Mouse (Mus musculus) liver, embryonic 15.5 days (tissue): ENCODE data around the gene Smad1. TPM values are rescaled to one million over a fixed set of nuclear protein-coding genes. Genes with fewer than 3 reads are reported as not detected.

ENCODE experiments used
- ATAC-seq: fragments of 200-750 bp; cut with Nextera tagmentation; 2 replicates; pipeline ENCODE4 v1.8.0; 2017; ENCODE audit warnings: moderate number of reproducible peaks, mild to moderate bottlenecking, moderate library complexity; ENCODE audit not compliant: insufficient read depth
- H3K27ac ChIP-seq: fragments of 300-500 bp; sonication (generic); replicated peaks from 2 replicates; pipeline ENCODE4 v1.5.1; 2015; ENCODE audit warnings: mild to moderate bottlenecking, inconsistent platforms
- H3K27me3 ChIP-seq: fragments of 300-500 bp; sonication (generic); 2 replicates; pipeline ENCODE4 v1.6.1; 2015; ENCODE audit warnings: mild to moderate bottlenecking, inconsistent platforms
- H3K36me3 ChIP-seq: fragments of 300-500 bp; sonication (generic); replicated peaks from 2 replicates; pipeline ENCODE4 v1.6.1; 2015; ENCODE audit warnings: moderate library complexity, mild to moderate bottlenecking, inconsistent platforms
- H3K4me1 ChIP-seq: fragments of 300-500 bp; sonication (generic); replicated peaks from 2 replicates; pipeline ENCODE4 v1.6.1; 2015; ENCODE audit warnings: inconsistent platforms
- H3K4me2 ChIP-seq: fragments of 300-500 bp; sonication (generic); 2 replicates; pipeline ENCODE4 v1.6.1; 2015; ENCODE audit warnings: moderate library complexity, mild to moderate bottlenecking, inconsistent platforms
- H3K4me3 ChIP-seq: fragments of 300-500 bp; sonication (generic); replicated peaks from 2 replicates; pipeline ENCODE4 v1.5.1; 2015; ENCODE audit warnings: mild to moderate bottlenecking, inconsistent platforms
- H3K9ac ChIP-seq: fragments of 300-500 bp; sonication (generic); 2 replicates; pipeline ENCODE4 v1.6.1; 2015; ENCODE audit warnings: moderate library complexity, mild to moderate bottlenecking, inconsistent platforms
- H3K9me3 ChIP-seq: fragments of 300-500 bp; sonication (generic); replicated peaks from 2 replicates; pipeline ENCODE4 v1.6.1; 2016; ENCODE audit warnings: inconsistent platforms
- WGBS: fragments of 180-500 bp; shearing (Covaris S2); methylation state at CpG from one replicate; pipeline ENCODE4 v1.1.7; 2015; ENCODE audit warnings: mixed read lengths; ENCODE audit not compliant: insufficient replicate concordance; 5-methylcytosine and 5-hydroxymethylcytosine counted together
- polyA plus RNA-seq: library from polyadenylated mRNA; unstranded; fragments of >200 nt; fragmentation: Nextera tagmentation; extraction: Ambion mirVana; gene quantifications from 2 replicates; pipeline ENCODE4 v1.2.1, GENCODE M21; 2015

The Smad1 gene
- polyA plus RNA-seq, 1 experiment from 2014 or later, result 6.4 TPM

DNA sequence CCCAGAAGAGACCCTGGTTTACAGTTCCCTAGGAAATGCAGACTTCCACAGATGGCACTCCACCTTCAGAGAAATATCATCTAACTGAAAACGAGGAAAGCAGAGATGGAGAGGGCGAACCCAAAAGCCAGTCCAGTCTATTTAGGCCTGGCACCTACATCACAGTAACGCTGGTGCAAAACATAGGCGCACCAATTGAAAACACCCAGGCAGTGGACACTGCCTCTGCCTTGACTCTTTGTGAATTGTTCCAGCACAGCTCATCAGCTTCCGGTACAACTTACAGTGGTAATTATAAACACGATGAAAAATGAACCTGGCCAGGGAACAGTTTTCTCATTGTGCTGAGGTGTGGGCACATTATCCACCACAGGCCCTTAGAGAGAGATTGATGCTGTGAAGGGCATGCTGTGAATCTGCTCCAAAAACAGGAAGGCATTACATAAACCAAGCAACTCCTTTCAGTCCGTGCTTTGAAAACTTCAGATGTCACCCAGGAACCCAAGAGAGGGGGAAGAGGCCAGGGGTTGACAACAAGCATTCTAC, 1.5 kb downstream of the Smad1 start:
- peak overlapping the region; percentile 71 for H3K27ac ChIP-seq
- WGBS, result 30% methylated on average over 7 of the region's 7 CpGs
- no peaks in the 10 kb centered on the region for H3K9me3 ChIP-seq
- H3K4me1 ChIP-seq, result peaks cover 12% of the 10 kb centered on the region; the same call in 1 of the 2 replicates
- no peaks in the 10 kb centered on the region for H3K36me3 ChIP-seq
- peak overlapping the region; percentile 61; the same call in 1 of the 2 replicates for H3K9ac ChIP-seq
- H3K27me3 ChIP-seq, result peaks cover 44% of the 10 kb centered on the region
- peak overlapping the region; percentile 61 for H3K4me2 ChIP-seq
- peak overlapping the region; percentile 62 for H3K4me3 ChIP-seq
- no peak for ATAC-seq

- H3K4me3 ChIP-seq, result no peak overlapping the region
- no peaks in the 10 kb centered on the region for H3K36me3 ChIP-seq
- ATAC-seq, result no peak
- H3K9ac ChIP-seq, result no peak overlapping the region
- H3K9me3 ChIP-seq, result no peaks in the 10 kb centered on the region
- H3K27me3 ChIP-seq, result peaks cover 44% of the 10 kb centered on the region
- no peak overlapping the region for H3K4me2 ChIP-seq
- 71% methylated on average over 6 of the region's 6 CpGs for WGBS
- peaks cover 18% of the 10 kb centered on the region; the same call in 1 of the 2 replicates for H3K4me1 ChIP-seq
- H3K27ac ChIP-seq, result no peak overlapping the region
Measured at GRCm38 (mm10) chr8:79396911-79397310, 2.4 kb downstream of the Smad1 start.

- no peak overlapping the region for H3K9ac ChIP-seq
- no peaks in the 10 kb centered on the region for H3K36me3 ChIP-seq
- H3K4me2 ChIP-seq, result no peak overlapping the region
- no peak overlapping the region for H3K4me3 ChIP-seq
- whole genome bisulfite sequencing, result 37% methylated on average over 9 of the region's 9 CpGs
- H3K4me1 ChIP-seq, result peaks cover 18% of the 10 kb centered on the region; the same call in 1 of the 2 replicates
- H3K9me3 ChIP-seq, result no peaks in the 10 kb centered on the region
- no peak for ATAC-seq
- no peak overlapping the region for H3K27ac ChIP-seq
- peaks cover 26% of the 10 kb centered on the region for H3K27me3 ChIP-seq
Measured at GRCm38 (mm10) chr8:79394009-79394408, 5.3 kb downstream of the Smad1 start.

DNA sequence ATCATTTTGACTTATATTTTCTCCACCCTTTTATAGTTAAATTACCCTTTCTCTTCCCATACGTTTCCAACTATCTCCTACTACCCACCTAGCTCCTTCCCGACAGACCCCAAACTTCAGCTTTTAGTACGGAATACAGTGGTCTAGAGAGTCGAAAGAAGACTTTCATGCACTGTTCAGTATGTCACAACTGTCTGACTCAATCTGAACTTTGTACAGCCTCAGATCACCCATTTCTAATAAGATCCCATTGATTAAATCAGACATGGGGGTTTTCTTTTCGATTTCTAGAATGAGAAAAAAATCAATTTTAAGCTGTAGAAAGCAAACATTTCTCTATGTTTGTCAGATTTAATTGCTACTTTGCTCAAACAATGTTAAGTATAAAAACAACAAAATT, 6.1 kb downstream of the Smad1 start:
- no peak overlapping the region for H3K9ac ChIP-seq
- no peaks in the 10 kb centered on the region for H3K9me3 ChIP-seq
- 57% methylated on average over 5 of the region's 5 CpGs for WGBS
- H3K4me1 ChIP-seq, result peaks cover 18% of the 10 kb centered on the region; the same call in 1 of the 2 replicates
- no peaks in the 10 kb centered on the region for H3K36me3 ChIP-seq
- peaks cover 19% of the 10 kb centered on the region for H3K27me3 ChIP-seq
- H3K4me2 ChIP-seq, result no peak overlapping the region
- no peak for ATAC-seq
- no peak overlapping the region for H3K4me3 ChIP-seq
- H3K27ac ChIP-seq, result no peak overlapping the region

DNA sequence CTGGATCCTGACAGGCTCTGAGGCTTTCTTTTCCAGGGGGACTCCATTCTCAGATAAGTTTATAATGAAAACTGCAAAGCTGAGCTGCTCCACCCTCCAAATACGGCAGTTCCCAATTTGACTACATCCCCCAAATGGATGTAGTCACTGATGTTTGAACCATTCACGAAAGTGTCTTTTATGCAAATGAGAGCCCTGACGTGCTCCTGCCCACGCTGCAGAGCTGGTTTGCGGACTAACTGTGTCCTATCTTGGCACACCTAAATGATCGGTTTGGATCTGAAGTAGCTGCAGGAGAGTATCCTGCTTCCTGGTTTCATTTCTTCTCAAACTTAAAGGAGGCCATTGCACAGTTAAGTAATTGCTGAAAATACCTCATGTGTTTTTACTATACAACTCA, 6.7 kb downstream of the Smad1 start:
- H3K4me3 ChIP-seq, result no peak overlapping the region
- H3K27me3 ChIP-seq, result peaks cover 13% of the 10 kb centered on the region
- H3K4me2 ChIP-seq, result no peak overlapping the region
- H3K9ac ChIP-seq, result no peak overlapping the region
- peaks cover 18% of the 10 kb centered on the region; the same call in 1 of the 2 replicates for H3K4me1 ChIP-seq
- WGBS, result 61% methylated on average over 6 of the region's 6 CpGs
- ATAC-seq, result no peak
- H3K27ac ChIP-seq, result no peak overlapping the region
- H3K9me3 ChIP-seq, result no peaks in the 10 kb centered on the region
- no peaks in the 10 kb centered on the region for H3K36me3 ChIP-seq

- Histone ChIP-seq H3K27ac (no peak overlapping the region), H3K36me3 (no peaks in the 10 kb centered on the region), H3K4me1 (peaks cover 18% of the 10 kb centered on the region; the same call in 1 of the 2 replicates), H3K9ac (no peak overlapping the region), H3K9me3 (no peaks in the 10 kb centered on the region), H3K27me3 (peaks cover 2% of the 10 kb centered on the region; the same call in 1 of the 2 replicates), H3K4me2 (no peak overlapping the region), H3K4me3 (no peak overlapping the region)
- ATAC-seq, result no peak
- WGBS, result 71% methylated on average over 13 of the region's 13 CpGs
Measured at GRCm38 (mm10) chr8:79391454-79391853, 7.9 kb downstream of the Smad1 start.

- WGBS, result 61% methylated on average over 23 of the region's 23 CpGs
- H3K27ac ChIP-seq, result no peak overlapping the region
- H3K36me3 ChIP-seq, result no peaks in the 10 kb centered on the region
- no peak overlapping the region for H3K9ac ChIP-seq
- peaks cover 23% of the 10 kb centered on the region for H3K4me1 ChIP-seq
- no peak overlapping the region for H3K4me2 ChIP-seq
- H3K27me3 ChIP-seq, result peaks cover 1% of the 10 kb centered on the region; the same call in 1 of the 2 replicates
- no peak for ATAC-seq
- H3K9me3 ChIP-seq, result no peaks in the 10 kb centered on the region
- no peak overlapping the region for H3K4me3 ChIP-seq
Measured at GRCm38 (mm10) chr8:79389074-79389786, 10.1 kb downstream of the Smad1 start.

- peaks cover 13% of the 10 kb centered on the region for H3K27me3 ChIP-seq
- no peaks in the 10 kb centered on the region for H3K36me3 ChIP-seq
- H3K4me3 ChIP-seq, result no peak overlapping the region
- H3K9ac ChIP-seq, result no peak overlapping the region
- 75% methylated on average over 5 of the region's 5 CpGs for WGBS
- H3K4me1 ChIP-seq, result peaks cover 21% of the 10 kb centered on the region
- no peaks in the 10 kb centered on the region for H3K9me3 ChIP-seq
- no peak for ATAC-seq
- H3K4me2 ChIP-seq, result no peak overlapping the region
- no peak overlapping the region for H3K27ac ChIP-seq
Measured at GRCm38 (mm10) chr8:79386831-79387230, 12.5 kb downstream of the Smad1 start.

DNA sequence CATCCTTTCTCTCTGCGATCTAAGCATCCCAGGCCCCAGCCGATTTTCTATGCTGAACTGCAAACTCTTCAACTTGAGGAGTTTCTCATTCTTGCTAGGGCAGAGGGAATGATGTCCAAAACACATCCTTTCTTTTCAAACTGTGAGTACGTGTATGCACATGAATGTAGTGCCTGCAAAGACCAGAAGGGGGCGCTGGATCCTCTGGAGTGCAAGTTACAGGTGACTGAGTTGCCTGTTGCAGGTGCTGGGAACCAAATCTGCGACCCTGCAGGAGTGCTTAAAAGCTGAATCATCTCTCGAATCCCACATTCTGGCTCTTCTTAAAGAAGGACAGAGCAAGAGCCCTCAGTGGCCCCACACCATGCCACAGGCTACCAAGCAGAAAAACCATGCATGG, 13.0 kb downstream of the Smad1 start:
- no peak overlapping the region for H3K9ac ChIP-seq
- H3K27me3 ChIP-seq, result peaks cover 18% of the 10 kb centered on the region
- no peak overlapping the region for H3K4me3 ChIP-seq
- no peak overlapping the region for H3K27ac ChIP-seq
- H3K4me1 ChIP-seq, result peaks cover 26% of the 10 kb centered on the region
- no peak overlapping the region for H3K4me2 ChIP-seq
- no peak for ATAC-seq
- no peaks in the 10 kb centered on the region for H3K9me3 ChIP-seq
- no peaks in the 10 kb centered on the region for H3K36me3 ChIP-seq
- 62% methylated on average over 6 of the region's 6 CpGs for WGBS

GRCm38 (mm10) chr8:79384276-79385271, 14.7 kb downstream of the Smad1 start:
- Histone ChIP-seq H3K36me3 (no peaks in the 10 kb centered on the region), H3K4me3 (no peak overlapping the region), H3K4me2 (peak overlapping the region; percentile 30), H3K9me3 (no peaks in the 10 kb centered on the region), H3K27ac (no peak overlapping the region), H3K27me3 (peaks cover 21% of the 10 kb centered on the region), H3K4me1 (peaks cover 36% of the 10 kb centered on the region), H3K9ac (no peak overlapping the region)
- no peak for ATAC-seq
- 23% methylated on average over 25 of the region's 25 CpGs for WGBS

GRCm38 (mm10) chr8:79382857-79383262, 16.5 kb downstream of the Smad1 start:
- peak; percentile 49 for ATAC-seq

More at GRCm38 (mm10) chr8:79382857-79383262, 16.5 kb downstream of the Smad1 start:
- H3K9me3 ChIP-seq, result no peaks in the 10 kb centered on the region
- peak overlapping the region; percentile 24 for H3K4me2 ChIP-seq
- H3K36me3 ChIP-seq, result no peaks in the 10 kb centered on the region
- no peak overlapping the region for H3K27ac ChIP-seq
- 27% methylated on average over 8 of the region's 8 CpGs for WGBS
- no peak overlapping the region for H3K4me3 ChIP-seq
- H3K27me3 ChIP-seq, result peaks cover 21% of the 10 kb centered on the region
- no peak overlapping the region for H3K9ac ChIP-seq
- peaks cover 36% of the 10 kb centered on the region for H3K4me1 ChIP-seq
